Mouse (Mus musculus) heart, embryonic 15.5 days (tissue): ENCODE results near the gene Gas8. TPM values are rescaled to one million over a fixed set of nuclear protein-coding genes. Genes with fewer than 3 reads are reported as not detected.
"Not testable (repeated sequence)": the region's sequence is repeated elsewhere in the genome, so short reads cannot be mapped to it uniquely, and the experiment has no call there.

Experiments
- ATAC-seq: fragments of 200-750 bp; cut with Nextera tagmentation; replicated peaks from 2 replicates; pipeline ENCODE4 v1.8.0; 2017; ENCODE audit warnings: low read depth, moderate TSS enrichment; ENCODE audit not compliant: insufficient number of reproducible peaks, insufficient read depth, low FRiP score
- H3K27ac ChIP-seq: fragments of 300-500 bp; sonication (generic); 2 replicates; pipeline ENCODE4 v1.5.1; 2015; ENCODE audit warnings: mild to moderate bottlenecking, inconsistent platforms
- H3K27me3 ChIP-seq: fragments of 300-500 bp; sonication (generic); 2 replicates; pipeline ENCODE4 v1.6.1; 2015; ENCODE audit warnings: inconsistent platforms
- H3K36me3 ChIP-seq: fragments of 300-500 bp; sonication (generic); 2 replicates; pipeline ENCODE4 v1.6.1; 2015; ENCODE audit warnings: mild to moderate bottlenecking, inconsistent platforms
- H3K4me1 ChIP-seq: fragments of 300-500 bp; sonication (generic); replicated peaks from 2 replicates; pipeline ENCODE4 v1.6.1; 2015; ENCODE audit warnings: inconsistent platforms
- H3K4me2 ChIP-seq: fragments of 300-500 bp; sonication (generic); 2 replicates; pipeline ENCODE4 v1.6.1; 2015; ENCODE audit warnings: inconsistent platforms, mild to moderate bottlenecking, moderate library complexity
- H3K4me3 ChIP-seq: fragments of 300-500 bp; sonication (generic); 2 replicates; pipeline ENCODE4 v1.5.1; 2015; ENCODE audit warnings: mild to moderate bottlenecking, inconsistent platforms
- H3K9ac ChIP-seq: fragments of 300-500 bp; sonication (generic); 2 replicates; pipeline ENCODE4 v1.6.1; 2015; ENCODE audit warnings: mild to moderate bottlenecking, inconsistent platforms
- H3K9me3 ChIP-seq: fragments of 300-500 bp; sonication (generic); replicated peaks from 2 replicates; pipeline ENCODE4 v1.6.1; 2016; ENCODE audit warnings: inconsistent platforms
- WGBS: fragments of 180-500 bp; shearing (Covaris S2); methylation state at CpG from one replicate; pipeline ENCODE4 v1.1.7; 2015; ENCODE audit warnings: mixed read lengths; 5-methylcytosine and 5-hydroxymethylcytosine counted together
- polyA plus RNA-seq: library from polyadenylated mRNA; unstranded; fragments of >200 nt; fragmentation: Nextera tagmentation; extraction: Ambion mirVana; gene quantifications from 2 replicates; pipeline ENCODE4 v1.2.1, GENCODE M21; 2015

The Gas8 gene
- 12.9 and 14.7 TPM in 2 replicates for polyA plus RNA-seq

- Histone ChIP-seq H3K27ac (no peak within 1 kb of the TSS), H3K4me1 (peaks cover 32% of the 10 kb centered on the region), H3K27me3 (peaks cover 39% of the 10 kb centered on the region), H3K9ac (peak within 1 kb of the TSS; percentile 64), H3K36me3 (peaks cover 23% of the 10 kb centered on the region), H3K4me2 (peak within 1 kb of the TSS; percentile 86), H3K4me3 (peak within 1 kb of the TSS; percentile 88), H3K9me3 (no peaks in the 10 kb centered on the region)
- WGBS: under 1% methylated on average over 20 of the region's 20 CpGs
- ATAC-seq: peak; percentile 95
These were observed at the start of gene Gas8 for GRCm38 (mm10) chr8:123518667-123519066. Gene Gas8, plus strand, starts transcription at chr8:123518834.

- H3K9ac ChIP-seq, H3K27me3 ChIP-seq, H3K4me2 ChIP-seq, H3K9me3 ChIP-seq, H3K4me3 ChIP-seq, H3K4me1 ChIP-seq, ATAC-seq, H3K36me3 ChIP-seq, H3K27ac ChIP-seq: not testable (repeated sequence)
- 61% methylated on average over 6 of the region's 6 CpGs for WGBS
These were observed 45.6 kb upstream of the Gas8 start for GRCm38 (mm10) chr8:123472991-123473390.

- WGBS: 49% methylated on average over 5 of the region's 5 CpGs
- not testable (repeated sequence) for H3K27ac ChIP-seq, H3K27me3 ChIP-seq, H3K4me3 ChIP-seq, ATAC-seq, H3K9ac ChIP-seq, H3K4me2 ChIP-seq, H3K9me3 ChIP-seq, H3K36me3 ChIP-seq
- H3K4me1 ChIP-seq: peaks cover 17% of the 10 kb centered on the region
These were observed 44.1 kb upstream of the Gas8 start for GRCm38 (mm10) chr8:123474549-123474948.

GRCm38 (mm10) chr8:123476911-123477736 lies 41.5 kb upstream of the Gas8 start:
- peak overlapping the region; percentile 81 for H3K4me2 ChIP-seq
- no peaks in the 10 kb centered on the region for H3K27me3 ChIP-seq
- ATAC-seq: no peak
- H3K4me1 ChIP-seq: peaks cover 17% of the 10 kb centered on the region
- H3K27ac ChIP-seq: peak overlapping the region; percentile 98
- H3K9me3 ChIP-seq: no peaks in the 10 kb centered on the region
- H3K9ac ChIP-seq: peak overlapping the region; percentile 85
- 9% methylated on average over 34 of the region's 34 CpGs for WGBS
- peak overlapping the region; percentile 99 for H3K4me3 ChIP-seq
- H3K36me3 ChIP-seq: peaks cover 4% of the 10 kb centered on the region; the same call in 1 of the 2 replicates

- H3K9me3 ChIP-seq: no peaks in the 10 kb centered on the region
- H3K27me3 ChIP-seq: no peaks in the 10 kb centered on the region
- peaks cover 17% of the 10 kb centered on the region for H3K4me1 ChIP-seq
- H3K4me3 ChIP-seq: peak within 1 kb of the TSS; percentile 99
- peak within 1 kb of the TSS; percentile 81 for H3K4me2 ChIP-seq
- peak within 1 kb of the TSS; percentile 98 for H3K27ac ChIP-seq
- peak; percentile 94 for ATAC-seq
- peak within 1 kb of the TSS; percentile 85 for H3K9ac ChIP-seq
- WGBS: under 1% methylated on average over 57 of the region's 58 CpGs
- peaks cover 11% of the 10 kb centered on the region for H3K36me3 ChIP-seq
These were observed 40.8 kb upstream of the Gas8 start, which contains the start of gene Afg3l1 for GRCm38 (mm10) chr8:123477737-123478258. Gene Afg3l1, plus strand, starts transcription at chr8:123477903.

- H3K9ac ChIP-seq: peak overlapping the region; percentile 85
- H3K4me1 ChIP-seq: peaks cover 17% of the 10 kb centered on the region
- WGBS: 34% methylated on average over 16 of the region's 16 CpGs
- no peaks in the 10 kb centered on the region for H3K27me3 ChIP-seq
- H3K4me3 ChIP-seq: peak overlapping the region; percentile 99
- H3K4me2 ChIP-seq: peak overlapping the region; percentile 81
- no peak; the same call in 1 of the 2 replicates for ATAC-seq
- peak overlapping the region; percentile 98 for H3K27ac ChIP-seq
- peaks cover 13% of the 10 kb centered on the region for H3K36me3 ChIP-seq
- H3K9me3 ChIP-seq: no peaks in the 10 kb centered on the region
These were observed 40.0 kb upstream of the Gas8 start for GRCm38 (mm10) chr8:123478456-123479218.

- Histone ChIP-seq H3K27ac (no peak overlapping the region), H3K9ac (no peak overlapping the region), H3K4me3 (no peak overlapping the region), H3K4me1 (peaks cover 11% of the 10 kb centered on the region), H3K4me2 (no peak overlapping the region), H3K9me3 (no peaks in the 10 kb centered on the region), H3K27me3 (no peaks in the 10 kb centered on the region), H3K36me3 (peaks cover 46% of the 10 kb centered on the region)
- no peak for ATAC-seq
- WGBS: 88% methylated on average over 7 of the region's 7 CpGs
These were observed 36.0 kb upstream of the Gas8 start for GRCm38 (mm10) chr8:123482627-123483026.

GRCm38 (mm10) chr8:123491280-123492075 lies 27.2 kb upstream of the Gas8 start:
- WGBS: 90% methylated on average over 15 of the region's 15 CpGs
- no peaks in the 10 kb centered on the region for H3K9me3 ChIP-seq
- H3K27ac ChIP-seq: no peak overlapping the region
- H3K9ac ChIP-seq: no peak overlapping the region
- no peaks in the 10 kb centered on the region for H3K4me1 ChIP-seq
- no peak for ATAC-seq
- no peak overlapping the region for H3K4me3 ChIP-seq
- H3K36me3 ChIP-seq: peaks cover 93% of the 10 kb centered on the region
- H3K27me3 ChIP-seq: no peaks in the 10 kb centered on the region
- H3K4me2 ChIP-seq: no peak overlapping the region

- no peaks in the 10 kb centered on the region for H3K27me3 ChIP-seq
- peaks cover 90% of the 10 kb centered on the region for H3K36me3 ChIP-seq
- no peak overlapping the region for H3K4me2 ChIP-seq
- no peak overlapping the region for H3K9ac ChIP-seq
- WGBS: 94% methylated on average over 9 of the region's 9 CpGs
- H3K9me3 ChIP-seq: no peaks in the 10 kb centered on the region
- no peaks in the 10 kb centered on the region for H3K4me1 ChIP-seq
- H3K27ac ChIP-seq: no peak overlapping the region
- H3K4me3 ChIP-seq: no peak overlapping the region
- no peak for ATAC-seq
These were observed 25.7 kb upstream of the Gas8 start for GRCm38 (mm10) chr8:123492898-123493297.

GRCm38 (mm10) chr8:123497699-123498098 lies 20.9 kb upstream of the Gas8 start:
- no peaks in the 10 kb centered on the region for H3K9me3 ChIP-seq
- H3K4me3 ChIP-seq: no peak overlapping the region
- ATAC-seq: no peak
- no peak overlapping the region for H3K27ac ChIP-seq
- no peak overlapping the region for H3K9ac ChIP-seq
- H3K4me2 ChIP-seq: no peak overlapping the region
- peaks cover 89% of the 10 kb centered on the region for H3K36me3 ChIP-seq
- no peaks in the 10 kb centered on the region for H3K4me1 ChIP-seq
- no peaks in the 10 kb centered on the region for H3K27me3 ChIP-seq
- WGBS: 86% methylated on average over 4 of the region's 4 CpGs
